Mouse (Mus musculus) CH12F3 (cell line): ENCODE measurements around the gene Smlr1.

ENCODE experiments used
- in situ Hi-C: fragments of 300-500 bp; cut with MboI; formaldehyde crosslinking; loops from 2 replicates; pipeline ENCODE4 v1.14.3; 2020; ENCODE audit warnings: low sequenced_read_pairs

Gene Smlr1

GRCm38 (mm10) chr10:25535891-25536331 is at the start of gene Smlr1:
Gene Smlr1 (minus strand): TSS chr10:25536267.
- in situ Hi-C loops: no loop called here

DNA sequence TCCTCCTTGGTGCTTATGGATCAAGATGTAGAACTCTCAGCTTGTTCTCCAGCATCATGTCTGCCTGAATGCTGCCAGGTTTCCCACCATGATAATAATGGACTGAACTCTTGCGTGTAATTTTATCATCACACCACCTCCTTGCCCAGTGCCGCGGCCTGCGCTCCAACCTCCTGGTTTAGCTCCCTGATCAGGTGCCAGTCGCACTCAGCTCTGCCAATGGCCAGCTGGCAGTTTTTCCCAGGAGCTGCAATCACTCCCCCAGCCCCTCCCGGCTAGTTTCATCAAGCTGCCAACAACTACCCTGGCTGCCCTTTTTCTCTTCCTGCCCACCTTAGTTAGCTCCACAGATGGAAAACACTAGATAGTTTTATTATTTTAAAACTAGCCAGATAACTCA is 48.8 kb upstream of the Smlr1 start:
- in situ Hi-C loops: no loop called here

DNA sequence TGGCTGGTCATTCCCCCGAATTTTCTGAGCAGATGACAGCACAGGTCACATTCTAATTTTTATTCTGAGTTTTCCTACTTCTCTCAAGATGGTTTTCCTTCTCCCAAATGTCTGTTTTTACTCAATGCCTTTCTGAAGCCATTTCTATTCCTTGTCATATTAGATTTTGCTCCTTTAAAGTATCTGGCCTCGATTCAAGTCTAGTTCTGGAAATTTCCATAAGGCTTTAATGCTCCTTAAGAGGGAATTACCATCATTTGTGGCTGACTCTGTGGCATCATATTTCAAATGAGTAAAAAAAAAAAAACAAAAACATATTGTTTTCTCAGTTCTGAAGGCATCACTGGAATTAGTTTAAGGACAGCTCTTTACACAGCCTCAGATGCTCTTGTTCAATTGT is 44.0 kb upstream of the Smlr1 start:
- in situ Hi-C loops: no loop called here

- in situ Hi-C loops: no loop called here
These were observed 35.5 kb upstream of the Smlr1 start for GRCm38 (mm10) chr10:25571319-25572240.

DNA sequence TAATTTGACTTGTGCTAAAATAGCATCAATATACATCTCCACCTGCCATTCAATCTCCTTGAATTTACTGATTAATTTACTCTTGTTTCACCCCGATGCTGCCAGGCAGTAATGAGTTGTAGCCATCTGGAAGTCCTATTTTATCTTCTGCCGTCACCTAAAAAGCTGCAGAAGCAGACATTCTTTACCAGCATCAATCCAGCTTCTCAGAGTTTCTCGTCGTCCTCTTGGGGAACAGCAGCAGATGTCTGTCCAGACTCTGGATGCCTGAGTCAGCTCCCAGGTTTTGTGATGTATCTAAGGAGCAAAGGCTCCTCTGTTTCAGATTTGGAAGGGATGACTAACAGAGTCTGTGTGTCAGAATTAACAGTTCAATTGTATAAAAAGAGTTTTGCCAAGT is 16.9 kb upstream of the Smlr1 start:
- in situ Hi-C loops: no loop called here

GRCm38 (mm10) chr10:25541097-25541496 is 5.0 kb upstream of the Smlr1 start:
- in situ Hi-C loops: no loop called here

GRCm38 (mm10) chr10:25539771-25540168 is 3.7 kb upstream of the Smlr1 start:
- in situ Hi-C loops: no loop called here

DNA sequence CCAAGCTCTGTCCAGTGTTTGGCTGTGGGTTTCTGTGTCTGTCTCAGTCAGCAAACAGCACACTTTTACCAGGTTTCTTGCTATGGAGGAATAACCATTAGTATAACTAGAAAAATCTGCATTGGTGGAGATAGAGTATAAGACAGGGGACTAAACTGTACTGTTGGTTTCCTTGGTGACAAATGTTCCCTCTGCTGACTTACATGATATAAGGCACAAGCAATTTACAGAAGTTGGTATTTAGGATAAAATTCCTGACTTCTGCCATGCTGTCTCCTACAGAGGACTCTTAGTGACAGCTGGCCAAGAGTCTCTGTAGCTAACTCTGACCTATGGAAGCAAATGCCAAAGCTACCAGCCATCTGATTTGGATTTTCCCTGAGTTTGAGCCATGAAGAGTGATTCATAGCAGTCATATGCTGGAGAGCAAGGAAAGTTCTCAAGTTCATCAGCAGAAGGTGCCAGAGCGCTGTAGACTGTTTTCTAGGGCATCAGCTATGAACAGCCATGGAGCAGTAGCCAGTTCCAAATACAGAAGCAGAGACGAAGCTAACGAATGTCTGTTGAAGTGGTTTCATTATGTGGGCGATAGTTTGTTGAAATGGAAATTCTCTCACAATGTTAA is 3.2 kb upstream of the Smlr1 start:
- in situ Hi-C loops: no loop called here

DNA sequence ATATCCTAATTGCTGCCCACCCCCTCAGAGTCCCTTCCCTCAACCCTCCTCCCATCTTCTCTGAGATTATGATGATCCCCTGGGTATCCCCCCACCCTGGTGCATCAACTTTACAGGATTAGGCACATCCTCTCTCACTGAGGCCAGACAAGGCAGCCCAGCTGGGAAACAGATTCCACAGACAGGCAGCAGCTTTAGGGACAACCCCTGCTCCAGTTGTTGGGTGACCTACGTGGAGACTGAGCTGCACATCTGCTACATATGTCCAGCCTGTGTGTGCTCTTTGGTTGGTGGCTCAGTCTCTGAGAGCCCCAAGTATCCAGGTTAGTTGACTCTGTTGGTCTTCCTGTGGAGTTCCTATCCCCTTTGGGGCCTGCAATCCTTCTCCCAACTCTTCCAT is 2.7 kb upstream of the Smlr1 start:
- in situ Hi-C loops: no loop called here

DNA sequence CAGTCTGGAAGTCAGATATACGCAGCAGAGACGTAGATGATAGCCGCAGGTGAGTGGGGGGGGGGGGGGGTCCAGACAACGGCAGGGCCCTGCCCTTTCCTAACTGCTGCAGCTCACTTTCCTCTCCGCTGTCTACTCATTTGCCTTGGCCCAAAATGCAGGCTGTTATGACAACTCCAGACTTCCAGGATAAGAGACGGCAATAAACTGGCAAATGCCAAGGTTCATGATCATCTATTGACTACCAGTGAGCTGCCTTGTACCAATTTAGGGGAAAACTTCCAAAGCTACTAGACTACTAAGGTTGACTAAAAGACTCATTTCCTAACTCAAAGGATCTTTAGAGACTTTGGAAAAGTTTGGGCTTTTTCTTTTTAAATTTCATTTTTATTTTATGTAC is 554 bp upstream of the Smlr1 start:
- in situ Hi-C loops: no loop called here

- in situ Hi-C loops: no loop called here
These were observed 1.6 kb downstream of the Smlr1 start for GRCm38 (mm10) chr10:25534467-25534866.

DNA sequence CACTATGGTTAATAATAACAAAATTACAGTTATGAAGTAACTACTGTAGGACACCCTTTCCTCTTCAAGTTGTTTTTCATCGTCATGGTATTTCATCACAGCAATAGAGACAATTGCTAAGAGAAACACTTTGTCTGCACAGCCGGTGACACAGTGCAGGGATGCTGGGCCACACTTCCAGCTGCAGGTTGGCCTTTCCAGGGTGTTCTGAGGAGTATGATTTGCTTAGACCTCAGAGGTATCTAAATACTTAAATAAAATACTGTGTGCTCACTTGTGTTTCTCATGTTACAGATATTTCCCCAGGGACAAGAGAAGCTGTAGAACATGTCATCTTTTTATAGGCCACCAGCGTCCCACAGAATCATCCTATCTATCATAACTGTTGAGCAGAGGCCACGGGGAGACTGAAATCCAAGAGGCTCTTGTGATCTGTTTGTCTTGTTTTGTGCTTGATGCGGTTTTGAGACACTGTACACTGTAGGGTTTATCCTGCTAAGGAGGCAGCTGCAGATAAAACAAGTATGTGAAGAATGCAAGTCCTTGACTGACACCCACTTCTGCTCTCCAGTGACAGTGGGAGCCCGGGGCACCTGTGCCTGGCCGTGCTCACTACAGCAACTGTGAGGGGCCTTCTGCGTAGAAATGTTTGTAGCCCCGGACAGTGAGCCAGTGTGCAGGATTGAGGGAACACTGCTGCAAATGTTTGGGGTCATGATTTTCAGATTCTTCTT is 2.4 kb downstream of the Smlr1 start:
- in situ Hi-C loops: no loop called here

- in situ Hi-C loops: no loop called here
These were observed 3.0 kb downstream of the Smlr1 start for GRCm38 (mm10) chr10:25533105-25533504.

DNA sequence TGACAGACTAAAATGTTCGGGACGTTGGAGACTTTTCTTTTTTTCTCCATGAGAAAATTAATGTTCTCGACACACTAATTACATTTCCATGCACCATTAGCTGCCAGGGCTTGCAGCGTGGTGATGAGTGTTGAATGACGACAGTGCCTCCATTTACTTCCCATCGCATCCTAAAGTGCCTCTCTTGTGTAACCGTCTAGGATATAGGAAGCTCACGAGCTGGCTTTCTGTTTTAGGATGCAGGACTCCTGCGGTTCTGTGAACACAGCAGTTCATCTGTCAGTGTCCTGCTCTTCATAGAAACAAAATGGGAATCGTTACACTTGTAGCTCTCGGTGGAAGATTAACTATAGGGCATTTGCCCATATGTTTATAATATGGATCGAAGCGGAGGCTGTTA is 4.7 kb downstream of the Smlr1 start:
- in situ Hi-C loops: no loop called here

DNA sequence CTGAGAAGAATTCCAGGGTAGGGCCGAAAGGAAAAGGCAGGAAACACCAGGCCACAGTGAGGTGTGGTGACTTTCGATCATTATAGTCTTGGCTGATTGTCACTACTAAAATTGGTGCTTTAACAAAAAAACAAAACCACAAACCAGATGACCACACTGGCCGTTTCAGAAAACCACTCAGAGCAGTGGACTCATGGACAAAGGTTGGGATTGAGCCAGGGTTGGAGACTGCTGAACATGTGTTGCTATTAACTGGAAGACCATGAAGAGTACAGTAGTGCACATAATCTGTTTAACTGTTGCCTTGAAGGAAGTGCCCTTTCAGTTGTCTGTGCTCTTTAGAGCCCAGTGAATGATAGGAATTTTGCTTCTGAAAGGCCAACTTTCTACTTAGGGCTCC is 8.9 kb downstream of the Smlr1 start:
- in situ Hi-C loops: no loop called here

GRCm38 (mm10) chr10:25526622-25527021 is 9.4 kb downstream of the Smlr1 start:
- in situ Hi-C loops: no loop called here

DNA sequence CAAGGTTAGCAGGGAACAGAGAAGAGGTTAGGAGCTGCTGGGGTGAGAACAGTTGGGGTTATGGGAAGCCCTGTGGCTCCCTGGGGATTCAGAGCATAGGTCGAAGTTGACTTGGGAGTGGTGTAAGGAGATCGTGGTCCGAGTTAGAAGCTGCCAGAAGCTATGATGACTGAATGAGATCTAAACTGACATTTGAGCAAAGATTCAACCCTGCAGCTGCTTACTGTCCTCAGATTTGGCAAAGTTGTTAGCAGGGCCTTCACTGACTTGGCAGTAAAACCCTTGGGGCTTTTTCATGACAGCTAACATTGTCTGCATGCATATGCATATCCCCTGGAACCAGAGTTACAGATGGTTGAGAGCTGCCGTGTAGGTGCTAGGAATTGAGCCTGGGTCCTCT is 9.9 kb downstream of the Smlr1 start:
- in situ Hi-C loops: no loop called here

- in situ Hi-C loops: no loop called here
These were observed 12.3 kb downstream of the Smlr1 start for GRCm38 (mm10) chr10:25523727-25524126.

DNA sequence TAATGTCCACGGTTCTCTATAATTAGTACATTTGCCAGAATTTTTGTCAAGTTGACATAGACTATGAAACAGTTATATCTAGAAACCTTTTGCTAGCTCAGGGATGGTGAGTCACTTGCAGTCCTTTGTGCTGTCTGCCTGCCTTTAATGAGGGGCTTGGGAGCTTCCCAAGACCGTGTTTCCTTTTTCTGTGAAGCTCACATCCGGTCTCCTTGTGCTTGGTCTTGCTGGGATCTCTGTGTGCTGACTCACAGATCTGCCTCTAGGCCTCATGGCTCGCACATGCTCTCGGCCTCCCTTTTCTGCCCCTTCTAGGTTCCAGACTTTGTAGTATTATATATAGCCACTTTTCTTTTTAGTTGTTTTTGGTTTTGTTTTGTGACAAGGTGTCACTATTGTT is 15.6 kb downstream of the Smlr1 start:
- in situ Hi-C loops: no loop called here

- in situ Hi-C loops: no loop called here
These were observed 16.1 kb downstream of the Smlr1 start for GRCm38 (mm10) chr10:25519954-25520353.

DNA sequence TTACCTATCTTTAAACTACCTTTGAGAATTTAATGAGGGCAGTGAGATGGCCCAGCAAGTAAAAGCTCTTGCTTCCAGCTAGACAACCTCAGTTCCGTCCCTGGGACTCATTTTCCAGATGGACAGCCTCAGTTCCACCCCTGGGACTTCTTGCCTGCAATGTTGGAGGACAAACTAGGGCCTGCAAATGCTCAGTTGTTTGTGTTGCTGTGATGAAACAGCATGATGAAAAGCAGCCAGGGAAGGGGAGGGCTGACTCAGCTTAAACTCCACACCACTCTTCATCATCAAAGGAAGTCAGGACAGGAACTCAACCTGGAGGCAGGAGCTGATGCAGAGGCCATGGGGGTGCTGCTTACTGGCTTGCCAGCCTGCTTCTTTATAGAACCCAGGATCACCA is 22.2 kb downstream of the Smlr1 start:
- in situ Hi-C loops: no loop called here

DNA sequence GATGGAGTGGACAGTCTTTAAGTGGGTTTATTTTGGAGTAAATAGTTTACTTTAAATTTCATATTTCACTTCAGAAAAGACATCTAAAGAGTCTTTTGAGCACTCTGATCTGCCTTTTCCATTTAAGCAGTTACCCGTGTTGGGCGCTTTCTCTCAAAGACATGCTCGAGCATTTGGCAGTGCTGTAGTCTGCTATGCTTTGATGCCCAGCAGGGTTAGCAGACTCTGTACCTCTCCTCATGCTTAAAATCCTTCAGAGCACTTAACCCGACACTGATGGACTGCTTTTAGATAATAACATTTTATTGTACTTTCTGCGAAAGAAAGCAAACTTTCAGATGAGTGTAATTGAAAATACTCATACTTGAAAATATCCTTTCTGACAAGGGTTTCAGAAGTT is 32.8 kb downstream of the Smlr1 start:
- in situ Hi-C loops: no loop called here
